Mouse (Mus musculus): Measurements from ENCODE around the gene Myo1a. TPM values are rescaled to one million over a fixed set of nuclear protein-coding genes. Genes with fewer than 3 reads are reported as not detected.
A peak's percentile ranks its signal among the peaks of the same experiment; 100 is the strongest.
"Not testable (repeated sequence)": the region's sequence is repeated elsewhere in the genome, so short reads cannot be mapped to it uniquely, and the experiment has no call there.

Myo1a gene
- total RNA-seq (2021), result 1 to 10 TPM; 1.2 to 1.4 TPM
- long read RNA-seq, experiment 1, result 0 reads
- long read RNA-seq, experiment 2, partial matches to known transcripts, result 0 of 1 reads
- long read RNA-seq, experiment 2, other reads (novel, unspliced or antisense), result 1 of 1 reads

GRCm38 (mm10) chr10:127704766-127705220 is at the start of gene Myo1a:
Gene Myo1a, plus strand, starts transcription at chr10:127705170.
- Histone ChIP-seq H3K27ac (no peak within 1 kb of the TSS), H3K4me3 (no peak within 1 kb of the TSS)
- DNase-seq (ENCODE audit: extremely low spot score in 1 of 2, low spot score in 2 of 2), result no peak
- intact Hi-C loops (cut with DNase I), result no loop called here
- TF ChIP-seq CTCF (IDR thresholded peaks at IDR 0.05), result peak; percentile 8

GRCm38 (mm10) chr10:127657617-127658016 is 47.4 kb upstream of the Myo1a start:
- H3K27ac ChIP-seq; DNase-seq (ENCODE audit: extremely low spot score in 1 of 2, low spot score in 2 of 2); H3K4me3 ChIP-seq; intact Hi-C loops (cut with DNase I): not testable (repeated sequence)

GRCm38 (mm10) chr10:127658076-127658475 is 46.9 kb upstream of the Myo1a start:
- no peak for DNase-seq (ENCODE audit: extremely low spot score in 1 of 2, low spot score in 2 of 2)
- no peak overlapping the region for H3K27ac ChIP-seq
- no peak for TF ChIP-seq CTCF (IDR thresholded peaks at IDR 0.05)
- H3K4me3 ChIP-seq, result no peak overlapping the region
- intact Hi-C loops (cut with DNase I), result no loop called here

GRCm38 (mm10) chr10:127659551-127659950 is 45.4 kb upstream of the Myo1a start:
- intact Hi-C loops (cut with DNase I), result no loop called here
- Histone ChIP-seq H3K27ac (no peak overlapping the region), H3K4me3 (no peak overlapping the region)
- no peak for DNase-seq (ENCODE audit: extremely low spot score in 1 of 2, low spot score in 2 of 2)
- no peak for TF ChIP-seq CTCF (IDR thresholded peaks at IDR 0.05)

- no peak for TF ChIP-seq CTCF (IDR thresholded peaks at IDR 0.05)
- DNase-seq (ENCODE audit: extremely low spot score in 1 of 2, low spot score in 2 of 2), result no peak
- peak overlapping the region; percentile 30 for H3K4me3 ChIP-seq
- H3K27ac ChIP-seq, result peak overlapping the region; percentile 85
- intact Hi-C loops (cut with DNase I), result no loop called here
Observed at GRCm38 (mm10) chr10:127661291-127661914, 43.6 kb upstream of the Myo1a start.

- H3K27ac ChIP-seq, result peak overlapping the region; percentile 85
- no peak for TF ChIP-seq CTCF (IDR thresholded peaks at IDR 0.05)
- DNase-seq (ENCODE audit: extremely low spot score in 1 of 2, low spot score in 2 of 2), result peak; percentile 54 to 62
- intact Hi-C loops (cut with DNase I), result no loop called here
- peak overlapping the region; percentile 30 for H3K4me3 ChIP-seq
Observed at GRCm38 (mm10) chr10:127661915-127662663, 42.9 kb upstream of the Myo1a start.

GRCm38 (mm10) chr10:127662666-127663253 is 42.2 kb upstream of the Myo1a start:
- Histone ChIP-seq H3K27ac (peak overlapping the region; percentile 85), H3K4me3 (peak overlapping the region; percentile 30)
- intact Hi-C loops (cut with DNase I), result no loop called here
- DNase-seq (ENCODE audit: extremely low spot score in 1 of 2, low spot score in 2 of 2), result no peak
- TF ChIP-seq CTCF (IDR thresholded peaks at IDR 0.05), result peak; percentile 26

- intact Hi-C loops (cut with DNase I), result no loop called here
- DNase-seq (ENCODE audit: extremely low spot score in 1 of 2, low spot score in 2 of 2), result no peak
- H3K27ac ChIP-seq, result peak overlapping the region; percentile 53; the same call in 1 of the 2 replicates
- TF ChIP-seq CTCF (IDR thresholded peaks at IDR 0.05), result no peak
- H3K4me3 ChIP-seq, result peak overlapping the region; percentile 84; the same call in 1 of the 2 replicates
Observed at GRCm38 (mm10) chr10:127663590-127663989, 41.4 kb upstream of the Myo1a start.

GRCm38 (mm10) chr10:127664166-127664565 is 40.8 kb upstream of the Myo1a start:
- H3K27ac ChIP-seq, result peak overlapping the region; percentile 53; the same call in 1 of the 2 replicates
- intact Hi-C loops (cut with DNase I), result no loop called here
- no peak for TF ChIP-seq CTCF (IDR thresholded peaks at IDR 0.05)
- peak overlapping the region; percentile 84 for H3K4me3 ChIP-seq
- DNase-seq (ENCODE audit: extremely low spot score in 1 of 2, low spot score in 2 of 2), result no peak

GRCm38 (mm10) chr10:127664891-127665290 is 40.1 kb upstream of the Myo1a start:
- Histone ChIP-seq H3K4me3 (peak overlapping the region; percentile 84), H3K27ac (peak overlapping the region; percentile 98; the same call in 1 of the 2 replicates)
- no peak for DNase-seq (ENCODE audit: extremely low spot score in 1 of 2, low spot score in 2 of 2)
- no peak for TF ChIP-seq CTCF (IDR thresholded peaks at IDR 0.05)
- intact Hi-C loops (cut with DNase I), result no loop called here

- TF ChIP-seq CTCF (IDR thresholded peaks at IDR 0.05), result no peak
- intact Hi-C loops (cut with DNase I), result loop anchor here (2.0 kb wide), 1 partner anchor 45 kb away; the partner anchor contains the start of gene Lrp1
- DNase-seq (ENCODE audit: extremely low spot score in 1 of 2, low spot score in 2 of 2), result no peak
- Histone ChIP-seq H3K4me3 (peak overlapping the region; percentile 84), H3K27ac (peak overlapping the region; percentile 98)
Observed at GRCm38 (mm10) chr10:127665366-127666181, 39.4 kb upstream of the Myo1a start.
